Mouse (Mus musculus) adrenal gland, adult 8-10 months (tissue): ENCODE results near the gene Ccnd2. TPM values are rescaled to one million over a fixed set of nuclear protein-coding genes. Genes with fewer than 3 reads are reported as not detected.
A peak's percentile ranks its signal among the peaks of the same experiment; 100 is the strongest.

ENCODE experiments used
- DNase-seq: peaks from one replicate; pipeline ENCODE4 v3.0.0; 2022
- total RNA-seq, 4 experiments: library from RNA; stranded (reverse); gene quantifications; 2 replicates each; pipeline ENCODE4 v1.2.4; 2022

The Ccnd2 gene
- total RNA-seq, 4 experiments from 2014 or later, result 550 to 578 (median 567) TPM

DNA sequence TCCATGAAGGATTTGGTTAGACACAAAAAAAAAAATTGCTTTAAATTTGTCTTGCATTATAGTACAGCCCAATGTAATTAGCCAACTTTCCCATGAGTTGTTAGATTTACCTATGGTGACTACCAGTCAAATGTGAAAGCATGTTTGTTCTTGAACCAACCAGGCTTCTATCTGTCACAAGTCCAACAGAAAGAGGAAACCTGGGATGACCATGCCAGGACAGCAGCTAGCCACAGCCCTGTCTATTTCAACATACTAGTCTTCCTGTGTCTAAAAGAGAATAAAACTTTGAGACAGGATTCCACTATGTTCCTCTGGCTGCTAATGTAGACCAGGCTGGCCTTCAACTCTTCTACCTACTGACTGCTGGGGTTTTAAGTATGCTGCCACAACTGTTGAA, 44.6 kb downstream of the Ccnd2 start:
- DNase-seq, result no peak

GRCm38 (mm10) chr6:127106726-127107125, 45.3 kb downstream of the Ccnd2 start:
- no peak for DNase-seq

DNA sequence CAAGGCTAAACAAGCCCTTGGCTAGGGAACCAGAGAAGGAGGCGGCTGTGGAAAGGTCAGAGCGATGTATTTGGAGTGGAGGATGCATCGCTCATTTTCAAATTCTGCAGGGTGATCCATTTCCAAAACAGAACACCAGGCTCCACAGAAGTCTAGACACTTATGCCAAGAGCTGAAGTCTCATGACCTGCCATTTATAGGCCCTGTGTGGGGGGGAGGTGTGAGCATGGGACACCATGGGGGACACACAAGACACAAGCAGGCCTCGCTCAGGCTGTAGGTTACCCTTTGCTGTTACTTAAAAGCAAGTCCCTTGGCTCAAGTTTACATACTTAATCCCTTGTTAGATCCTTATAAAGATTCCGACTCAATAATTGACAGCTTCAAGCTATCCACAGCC, 45.8 kb downstream of the Ccnd2 start:
- no peak for DNase-seq

GRCm38 (mm10) chr6:127105107-127105506, 46.9 kb downstream of the Ccnd2 start:
- DNase-seq, result no peak

GRCm38 (mm10) chr6:127104396-127105029, 47.5 kb downstream of the Ccnd2 start:
- DNase-seq, result no peak

DNA sequence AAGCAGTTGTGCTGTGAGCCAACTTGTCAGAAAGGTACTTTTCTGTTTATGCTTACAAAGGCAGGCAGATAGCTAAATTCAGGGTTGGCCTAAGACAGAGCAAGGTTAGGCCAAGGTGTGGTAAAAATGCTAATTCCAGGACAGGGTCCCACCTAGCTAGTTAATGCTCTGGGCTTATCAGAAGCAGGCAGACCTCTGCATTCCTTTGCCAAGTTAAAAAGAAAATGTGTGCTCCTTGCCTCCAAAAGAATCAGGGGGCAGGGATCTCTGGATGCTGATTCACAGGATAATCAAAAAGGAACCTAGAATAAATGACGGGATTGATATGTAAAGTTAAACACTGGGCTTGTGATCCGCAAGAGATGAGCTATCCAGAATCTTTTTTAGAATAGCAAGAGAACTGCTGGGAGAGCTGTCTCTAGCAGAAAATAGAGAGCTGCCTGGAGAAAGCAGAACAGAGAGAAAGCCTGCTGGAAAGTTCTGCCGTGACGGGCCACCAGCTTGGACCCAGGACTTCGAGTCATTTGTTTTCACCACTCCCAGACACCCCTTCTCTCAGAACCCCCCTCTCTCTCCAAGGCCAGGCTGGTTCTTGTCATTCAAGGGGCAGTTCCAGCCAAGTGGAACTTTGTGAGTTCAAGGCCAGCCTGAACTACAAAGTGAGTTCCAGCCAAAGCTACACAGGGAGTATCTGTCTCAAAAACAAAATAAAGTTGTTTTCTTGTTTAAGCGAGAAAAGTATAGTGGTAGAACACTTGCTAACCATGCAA, 48.3 kb downstream of the Ccnd2 start:
- no peak for DNase-seq

- DNase-seq, result no peak
Measured at GRCm38 (mm10) chr6:127094565-127094964, 57.4 kb downstream of the Ccnd2 start.

DNA sequence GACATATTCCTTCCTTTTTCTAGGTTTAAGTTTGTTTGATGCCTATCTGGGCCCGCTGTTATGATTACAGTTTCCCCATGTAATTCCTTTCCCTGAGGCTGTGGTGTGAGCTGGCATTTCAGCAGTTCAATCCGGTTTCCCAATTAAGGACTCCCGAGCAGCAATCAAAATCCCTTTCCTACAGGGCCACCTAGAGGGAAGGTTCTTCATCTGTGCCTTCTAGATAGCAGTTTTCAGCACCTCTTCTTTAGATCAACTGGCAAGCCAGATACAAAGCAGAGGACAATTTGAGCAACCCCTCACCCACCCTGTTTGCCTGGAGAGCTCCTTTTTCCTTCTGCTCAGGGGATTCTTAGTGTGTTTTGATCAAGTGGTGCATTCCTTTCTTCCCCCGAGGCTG, 65.3 kb downstream of the Ccnd2 start:
- no peak for DNase-seq

DNA sequence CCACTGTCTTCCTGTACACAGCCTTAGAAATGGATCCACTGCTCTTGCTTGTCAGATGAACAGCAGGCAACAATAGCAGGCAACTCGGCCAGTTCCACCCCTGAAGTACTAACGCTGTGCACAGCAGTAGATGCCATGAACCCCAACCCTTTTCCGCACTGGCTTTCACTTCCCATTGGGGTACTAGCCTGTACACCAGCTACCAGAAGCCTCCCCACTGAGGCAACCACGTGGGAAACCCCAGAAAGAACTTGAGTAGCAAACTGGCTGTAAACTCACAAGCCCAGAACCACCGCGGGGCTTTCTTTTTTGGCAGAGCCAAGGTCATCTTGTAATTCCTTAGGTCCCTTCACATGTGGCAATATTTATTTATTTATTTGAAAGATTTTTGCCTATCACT, 70.2 kb downstream of the Ccnd2 start:
- DNase-seq, result no peak

DNA sequence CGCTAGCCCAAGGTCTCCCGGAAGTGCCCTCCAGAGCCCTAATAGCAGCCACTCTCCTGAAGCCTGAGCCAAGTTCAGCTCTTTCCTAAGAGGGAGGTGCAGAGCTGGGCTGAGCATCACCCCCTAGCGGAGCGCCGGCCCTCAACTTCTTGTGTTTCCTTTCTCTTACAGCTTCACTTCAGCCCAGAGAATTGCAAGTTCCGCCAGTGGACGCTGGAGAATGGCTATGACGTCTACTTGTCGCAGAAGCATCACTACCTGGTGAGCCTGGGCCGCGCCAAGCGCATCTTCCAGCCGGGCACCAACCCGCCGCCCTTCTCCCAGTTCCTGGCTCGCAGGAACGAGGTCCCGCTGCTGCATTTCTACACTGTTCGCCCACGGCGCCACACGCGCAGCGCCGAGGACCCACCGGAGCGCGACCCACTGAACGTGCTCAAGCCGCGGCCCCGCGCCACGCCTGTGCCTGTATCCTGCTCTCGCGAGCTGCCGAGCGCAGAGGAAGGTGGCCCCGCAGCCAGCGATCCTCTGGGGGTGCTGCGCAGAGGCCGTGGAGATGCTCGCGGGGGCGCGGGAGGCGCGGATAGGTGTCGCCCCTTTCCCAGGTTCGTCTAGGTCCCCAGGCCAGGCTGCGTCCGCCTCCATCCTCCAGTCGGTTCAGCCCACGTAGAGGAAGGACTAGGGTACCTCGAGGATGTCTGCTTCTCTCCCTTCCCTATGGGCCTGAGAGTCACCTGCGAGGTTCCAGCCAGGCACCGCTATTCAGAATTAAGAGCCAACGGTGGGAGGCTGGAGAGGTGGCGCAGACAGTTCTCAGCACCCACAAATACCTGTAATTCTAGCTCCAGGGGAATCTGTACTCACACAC, 71.9 kb downstream of the Ccnd2 start:
- DNase-seq, result peak; percentile 47

Other genes starting within 250 kb of the Ccnd2 start
- not detected for gene Dyrk4, start 230.4 kb downstream of the Ccnd2 start, total RNA-seq
- 1 to 10 TPM in 2 of 4 experiments, under 1 TPM in 2; 0.73 to 2.3 (median 1.0) TPM for gene Rad51ap1, start 212.6 kb downstream of the Ccnd2 start, total RNA-seq
- gene D6Wsu163e, start 212.2 kb downstream of the Ccnd2 start, total RNA-seq, result 10 to 100 TPM; 20.2 to 31.5 (median 26.1) TPM
- not detected for gene Fgf6, start 136.6 kb downstream of the Ccnd2 start, total RNA-seq
- not detected for gene Fgf23, start 79.3 kb downstream of the Ccnd2 start, total RNA-seq
- 10 to 100 TPM; 17.6 to 25.7 (median 22.0) TPM for gene Tigar, start 42.6 kb downstream of the Ccnd2 start, total RNA-seq